Mouse (Mus musculus): ENCODE measurements at regions not wholly inside any gene's neighbourhood (a gene's known extent, or its start where the extent isn't known, plus 50 kb on each side); places are given as distances from the start of the nearest gene placed in this dataset.

DNA sequence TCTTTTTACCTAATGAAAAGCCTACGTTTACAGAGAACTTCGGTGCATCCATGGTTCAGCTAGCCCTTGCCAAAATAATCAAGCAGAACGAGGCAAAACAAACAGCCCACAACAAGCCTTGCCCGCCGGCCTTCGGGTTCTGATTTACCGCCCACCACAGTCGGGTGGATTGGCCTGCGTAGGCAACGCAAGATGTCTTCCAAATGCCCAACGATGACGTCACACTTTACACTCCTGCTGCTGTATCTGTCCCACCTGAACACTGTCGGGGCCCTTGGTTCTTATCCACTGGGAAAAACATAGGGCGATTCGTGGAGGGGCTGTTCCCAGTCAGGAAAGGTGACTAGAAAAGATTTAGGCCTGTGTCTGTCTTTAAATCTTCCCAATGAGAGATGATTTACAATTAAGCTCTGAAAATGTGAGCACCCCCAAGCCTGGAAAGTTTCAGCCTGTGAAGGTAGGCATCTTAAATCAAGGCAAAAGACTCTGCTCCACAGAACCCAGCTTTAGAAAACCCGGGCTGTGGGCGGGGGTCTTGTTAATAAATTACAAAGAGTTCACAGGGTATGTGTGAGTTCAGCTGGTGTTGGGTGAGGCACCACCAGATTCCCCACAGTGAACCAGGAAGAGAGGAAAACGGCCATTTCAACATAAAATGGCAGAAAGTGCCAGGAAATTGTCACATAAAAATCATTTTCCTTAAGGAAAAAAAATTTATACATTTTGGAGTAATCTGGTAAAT lies 90.6 kb downstream of the Tbx4 start:
- no peak for TF ChIP-seq CTCF (IDR thresholded peaks at IDR 0.05; ENCODE audit: extremely low read depth, insufficient read length, insufficient replicate concordance, low read depth, low read length)
- no peak for TF ChIP-seq POLR2A (IDR thresholded peaks at IDR 0.05; ENCODE audit: low read depth, low read length)
